Mouse (Mus musculus): Measurements from ENCODE around the gene Dnaja4.

The Dnaja4 gene

GRCm38 (mm10) chr9:54752944-54753295 lies 54.2 kb downstream of the Dnaja4 start:
- no peak for DNase-seq

GRCm38 (mm10) chr9:54759592-54759991 lies 60.9 kb downstream of the Dnaja4 start:
- no peak for DNase-seq

- DNase-seq, result no peak
Measured at GRCm38 (mm10) chr9:54764091-54764490, 65.4 kb downstream of the Dnaja4 start.

- DNase-seq, result no peak
Measured at GRCm38 (mm10) chr9:54764561-54765217, 66.0 kb downstream of the Dnaja4 start, which contains the start of gene Crabp1. TSS of gene Crabp1 (plus strand) at chr9:54764748.

GRCm38 (mm10) chr9:54765336-54766085 lies 66.8 kb downstream of the Dnaja4 start:
- DNase-seq, result no peak
